Mouse (Mus musculus): ENCODE measurements around the gene Fuz. TPM values are rescaled to one million over a fixed set of nuclear protein-coding genes. Genes with fewer than 3 reads are reported as not detected.
A peak's percentile ranks its signal among the peaks of the same experiment; 100 is the strongest.

The Fuz gene
- polyA plus RNA-seq, 1 experiment from 2014 or later, result 24.7 TPM

GRCm38 (mm10) chr7:44853596-44854355, 42.1 kb upstream of the Fuz start:
- Histone ChIP-seq H3K36me3 (ENCODE audit: poor library complexity, severe bottlenecking) (peaks cover 15% of the 10 kb centered on the region), H3K4me2 (peak overlapping the region; percentile 83), H3K9me3 (replicated peaks) (no peaks in the 10 kb centered on the region), H3K4me3 (peak overlapping the region; percentile 48), H3K4me1 (peaks cover 69% of the 10 kb centered on the region), H3K27ac (peak overlapping the region; percentile 90), H3K27me3 (no peaks in the 10 kb centered on the region), H3K9ac (peak overlapping the region; percentile 78)
- no peak for ATAC-seq
- 32% methylated on average over 26 of the region's 26 CpGs for WGBS

GRCm38 (mm10) chr7:44854356-44855031, 41.4 kb upstream of the Fuz start:
- 1% methylated on average over 45 of the region's 45 CpGs for WGBS
- peaks cover 17% of the 10 kb centered on the region for H3K36me3 ChIP-seq (ENCODE audit: poor library complexity, severe bottlenecking)
- peak overlapping the region; percentile 83 for H3K4me2 ChIP-seq
- H3K27me3 ChIP-seq, result no peaks in the 10 kb centered on the region
- H3K27ac ChIP-seq, result peak overlapping the region; percentile 90
- peak overlapping the region; percentile 48 for H3K4me3 ChIP-seq
- H3K9ac ChIP-seq, result peak overlapping the region; percentile 78
- peaks cover 70% of the 10 kb centered on the region for H3K4me1 ChIP-seq
- ATAC-seq, result peak; percentile 8; the same call in 1 of the 2 replicates
- no peaks in the 10 kb centered on the region for H3K9me3 ChIP-seq (replicated peaks)

GRCm38 (mm10) chr7:44855036-44855435, 40.8 kb upstream of the Fuz start:
- peaks cover 70% of the 10 kb centered on the region for H3K4me1 ChIP-seq

GRCm38 (mm10) chr7:44856265-44856916, 39.5 kb upstream of the Fuz start:
- Histone ChIP-seq H3K4me2 (peak overlapping the region; percentile 98), H3K27ac (peak overlapping the region; percentile 94), H3K9ac (peak overlapping the region; percentile 87), H3K4me3 (peak overlapping the region; percentile 78), H3K36me3 (ENCODE audit: poor library complexity, severe bottlenecking) (peaks cover 27% of the 10 kb centered on the region), H3K27me3 (no peaks in the 10 kb centered on the region), H3K9me3 (replicated peaks) (no peaks in the 10 kb centered on the region), H3K4me1 (peaks cover 67% of the 10 kb centered on the region)
- ATAC-seq, result no peak
- 66% methylated on average over 9 of the region's 9 CpGs for WGBS

More at GRCm38 (mm10) chr7:44855036-44855435, 40.8 kb upstream of the Fuz start:
- 30% methylated on average over 10 of the region's 10 CpGs for WGBS
- no peaks in the 10 kb centered on the region for H3K27me3 ChIP-seq
- peak overlapping the region; percentile 48 for H3K4me3 ChIP-seq
- peak overlapping the region; percentile 78 for H3K9ac ChIP-seq
- H3K27ac ChIP-seq, result peak overlapping the region; percentile 90
- no peak for ATAC-seq
- H3K4me2 ChIP-seq, result peak overlapping the region; percentile 83
- peaks cover 22% of the 10 kb centered on the region for H3K36me3 ChIP-seq (ENCODE audit: poor library complexity, severe bottlenecking)
- no peaks in the 10 kb centered on the region for H3K9me3 ChIP-seq (replicated peaks)

GRCm38 (mm10) chr7:44857042-44857552, 38.8 kb upstream of the Fuz start, which contains the start of gene Pnkp:
Gene Pnkp, plus strand, starts transcription at chr7:44857139.
- Histone ChIP-seq H3K4me3 (peak within 1 kb of the TSS; percentile 78), H3K4me1 (peaks cover 64% of the 10 kb centered on the region), H3K36me3 (ENCODE audit: poor library complexity, severe bottlenecking) (peaks cover 30% of the 10 kb centered on the region), H3K4me2 (peak within 1 kb of the TSS; percentile 98), H3K27me3 (no peaks in the 10 kb centered on the region), H3K9ac (peak within 1 kb of the TSS; percentile 87), H3K9me3 (replicated peaks) (no peaks in the 10 kb centered on the region), H3K27ac (peak within 1 kb of the TSS; percentile 94)
- under 1% methylated on average over 32 of the region's 32 CpGs for WGBS
- peak; percentile 57 for ATAC-seq

- H3K4me3 ChIP-seq, result peak overlapping the region; percentile 78
- 0 out of 2 replicates have a peak overlapping the region, but pooled peaks have one; percentile 94 for H3K27ac ChIP-seq
- H3K36me3 ChIP-seq (ENCODE audit: poor library complexity, severe bottlenecking), result peaks cover 33% of the 10 kb centered on the region
- H3K27me3 ChIP-seq, result no peaks in the 10 kb centered on the region
- H3K4me2 ChIP-seq, result peak overlapping the region; percentile 98
- peaks cover 58% of the 10 kb centered on the region for H3K4me1 ChIP-seq
- WGBS, result 28% methylated on average over 8 of the region's 8 CpGs
- no peaks in the 10 kb centered on the region for H3K9me3 ChIP-seq (replicated peaks)
- no peak for ATAC-seq
- peak overlapping the region; percentile 87 for H3K9ac ChIP-seq
These were observed 38.0 kb upstream of the Fuz start for GRCm38 (mm10) chr7:44857905-44858304.

GRCm38 (mm10) chr7:44859896-44860295, 36.0 kb upstream of the Fuz start:
- no peaks in the 10 kb centered on the region for H3K9me3 ChIP-seq (replicated peaks)
- no peak for ATAC-seq
- H3K4me2 ChIP-seq, result no peak overlapping the region
- peaks cover 47% of the 10 kb centered on the region for H3K4me1 ChIP-seq
- H3K9ac ChIP-seq, result no peak overlapping the region
- H3K27me3 ChIP-seq, result no peaks in the 10 kb centered on the region
- 94% methylated on average over 11 of the region's 11 CpGs for WGBS
- H3K4me3 ChIP-seq, result no peak overlapping the region
- H3K27ac ChIP-seq, result no peak overlapping the region
- peaks cover 47% of the 10 kb centered on the region for H3K36me3 ChIP-seq (ENCODE audit: poor library complexity, severe bottlenecking)

GRCm38 (mm10) chr7:44860576-44861428, 35.1 kb upstream of the Fuz start:
- 55% methylated on average over 22 of the region's 22 CpGs for WGBS

GRCm38 (mm10) chr7:44861429-44861816, 34.5 kb upstream of the Fuz start:
- H3K27ac ChIP-seq, result no peak overlapping the region; the same call in 1 of the 2 replicates
- peaks cover 52% of the 10 kb centered on the region for H3K4me1 ChIP-seq
- WGBS, result 80% methylated on average over 14 of the region's 14 CpGs
- no peak overlapping the region for H3K9ac ChIP-seq
- H3K9me3 ChIP-seq (replicated peaks), result no peaks in the 10 kb centered on the region
- H3K4me3 ChIP-seq, result no peak overlapping the region
- no peak overlapping the region for H3K4me2 ChIP-seq
- no peaks in the 10 kb centered on the region for H3K27me3 ChIP-seq
- no peak for ATAC-seq
- H3K36me3 ChIP-seq (ENCODE audit: poor library complexity, severe bottlenecking), result peaks cover 63% of the 10 kb centered on the region

More at GRCm38 (mm10) chr7:44860576-44861428, 35.1 kb upstream of the Fuz start:
- H3K9me3 ChIP-seq (replicated peaks), result no peaks in the 10 kb centered on the region
- H3K4me1 ChIP-seq, result peaks cover 49% of the 10 kb centered on the region
- H3K36me3 ChIP-seq (ENCODE audit: poor library complexity, severe bottlenecking), result peaks cover 56% of the 10 kb centered on the region
- H3K27me3 ChIP-seq, result no peaks in the 10 kb centered on the region
- ATAC-seq, result peak; percentile 37
- H3K4me3 ChIP-seq, result no peak overlapping the region
- peak overlapping the region; percentile 22; the same call in 1 of the 2 replicates for H3K4me2 ChIP-seq
- H3K9ac ChIP-seq, result 0 out of 2 replicates have a peak overlapping the region, but pooled peaks have one; percentile 34
- peak overlapping the region; percentile 72 for H3K27ac ChIP-seq

GRCm38 (mm10) chr7:44862434-44862833, 33.4 kb upstream of the Fuz start:
- no peak overlapping the region for H3K9ac ChIP-seq
- peaks cover 58% of the 10 kb centered on the region for H3K4me1 ChIP-seq
- H3K4me2 ChIP-seq, result no peak overlapping the region
- H3K4me3 ChIP-seq, result no peak overlapping the region
- no peak overlapping the region for H3K27ac ChIP-seq
- WGBS, result 86% methylated on average over 8 of the region's 8 CpGs
- H3K27me3 ChIP-seq, result no peaks in the 10 kb centered on the region
- ATAC-seq, result no peak
- no peaks in the 10 kb centered on the region for H3K9me3 ChIP-seq (replicated peaks)
- peaks cover 69% of the 10 kb centered on the region for H3K36me3 ChIP-seq (ENCODE audit: poor library complexity, severe bottlenecking)

GRCm38 (mm10) chr7:44863210-44863609, 32.7 kb upstream of the Fuz start:
- Histone ChIP-seq H3K27me3 (no peaks in the 10 kb centered on the region), H3K9me3 (replicated peaks) (no peaks in the 10 kb centered on the region), H3K4me3 (0 out of 2 replicates have a peak overlapping the region, but pooled peaks have one; percentile 4), H3K4me1 (peaks cover 58% of the 10 kb centered on the region), H3K4me2 (no peak overlapping the region), H3K36me3 (ENCODE audit: poor library complexity, severe bottlenecking) (peaks cover 69% of the 10 kb centered on the region), H3K9ac (no peak overlapping the region), H3K27ac (no peak overlapping the region)
- ATAC-seq, result no peak
- 91% methylated on average over 14 of the region's 14 CpGs for WGBS

Measured in forebrain, embryonic 13.5 days (tissue).